ENCODE assay signal across 8 mouse cellular contexts in the genomic region with DNA sequence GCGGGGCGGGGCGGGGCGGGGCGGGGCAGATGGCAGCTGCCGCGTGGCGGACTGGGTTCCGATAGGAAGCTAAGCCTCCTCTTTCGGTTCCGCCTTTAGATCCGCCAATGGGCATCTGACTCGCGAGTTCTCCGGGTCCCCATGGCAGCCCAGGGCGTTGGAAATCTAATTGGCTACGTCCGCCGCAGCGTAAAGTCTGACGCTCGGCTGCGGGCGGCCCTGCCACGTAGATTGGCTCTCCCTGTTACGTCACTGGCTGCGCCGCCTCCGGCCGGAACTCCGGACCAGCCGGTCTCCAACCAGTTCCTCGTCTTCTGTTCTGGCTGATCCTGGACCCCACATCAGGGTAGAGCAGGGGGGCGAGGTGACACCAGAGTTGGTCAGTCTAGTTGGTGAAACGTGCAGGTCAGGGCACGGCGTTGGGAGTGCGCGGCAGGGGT. TPM values are rescaled to one million over a fixed set of nuclear protein-coding genes. Genes with fewer than 3 reads are reported as not detected.
DNase-seq lines count a peak whose midpoint lies in the region; ATAC-seq and TF ChIP-seq lines count a peak whose summit lies in the region.

Gmppb (plus strand) TSS at position 227 of the 440 bp plus-strand sequence.

- peak within 1 kb of the TSS; percentile 67 for H3K4me3 ChIP-seq in embryonic facial prominence, embryonic 13.5 days
- H3K4me3 ChIP-seq in kidney, adult 2 months (ENCODE audit: insufficient read depth, low read depth, low read length): peak within 1 kb of the TSS; percentile 89
- H3K4me3 ChIP-seq in limb, embryonic 12.5 days (replicated peaks): peak within 1 kb of the TSS; percentile 74
- H3K4me3 ChIP-seq in midbrain, embryonic 15.5 days: peak within 1 kb of the TSS; percentile 54
- peak within 1 kb of the TSS; percentile 89 for H3K4me3 ChIP-seq in spleen, adult 2 months (ENCODE audit: extremely low read depth, insufficient read depth, insufficient read length)

- peaks cover 67% of the 10 kb centered on the region for H3K36me3 ChIP-seq in embryonic facial prominence, embryonic 13.5 days
- no peaks in the 10 kb centered on the region for H3K36me3 ChIP-seq in kidney, adult 2 months (ENCODE audit: control insufficient read depth, insufficient read depth, low read length)
- H3K36me3 ChIP-seq in limb, embryonic 12.5 days: peaks cover 64% of the 10 kb centered on the region
- peaks cover 27% of the 10 kb centered on the region for H3K36me3 ChIP-seq in midbrain, embryonic 15.5 days (replicated peaks)
- H3K36me3 ChIP-seq in spleen, adult 2 months (ENCODE audit: control insufficient read depth, insufficient read depth, low read length): peaks cover 29% of the 10 kb centered on the region

- H3K4me1 ChIP-seq in embryonic facial prominence, embryonic 13.5 days: peaks cover 40% of the 10 kb centered on the region
- peaks cover 8% of the 10 kb centered on the region; the same call in 1 of the 2 replicates for H3K4me1 ChIP-seq in kidney, adult 2 months (ENCODE audit: control insufficient read depth, insufficient read depth, low read length)
- peaks cover 26% of the 10 kb centered on the region for H3K4me1 ChIP-seq in limb, embryonic 12.5 days (replicated peaks)
- peaks cover 33% of the 10 kb centered on the region for H3K4me1 ChIP-seq in midbrain, embryonic 15.5 days
- H3K4me1 ChIP-seq in spleen, adult 2 months (ENCODE audit: control insufficient read depth, insufficient read depth, insufficient read length): peaks cover 7% of the 10 kb centered on the region; the same call in 1 of the 2 replicates

- no peaks in the 10 kb centered on the region for H3K27me3 ChIP-seq in embryonic facial prominence, embryonic 13.5 days
- H3K27me3 ChIP-seq in kidney, adult 2 months (replicated peaks; ENCODE audit: control insufficient read depth, insufficient read depth, low read length): no peaks in the 10 kb centered on the region
- no peaks in the 10 kb centered on the region for H3K27me3 ChIP-seq in limb, embryonic 12.5 days
- H3K27me3 ChIP-seq in midbrain, embryonic 15.5 days (replicated peaks): no peaks in the 10 kb centered on the region
- H3K27me3 ChIP-seq in spleen, adult 2 months (ENCODE audit: control insufficient read depth, insufficient read depth, low read length): no peaks in the 10 kb centered on the region

- peak; percentile 97 for DNase-seq in 3134 (ENCODE audit: extremely low read depth, insufficient read length, low spot score)
- peak; percentile 97 to 98 for DNase-seq in adrenal gland, postnatal 36 days
- DNase-seq in heart, adult 18-20 months: peak; percentile 93 to 99
- peak; percentile 99 for DNase-seq in kidney, adult 2 months
- DNase-seq in spleen, adult 2 months (ENCODE audit: low read depth in 1 of 2, low spot score in 2 of 2): peak; percentile 95 to 96

- peak; percentile 91 for ATAC-seq in embryonic facial prominence, embryonic 13.5 days (ENCODE audit: insufficient number of reproducible peaks, insufficient read depth, low FRiP score, low TSS enrichment, low read depth)
- peak; percentile 91 for ATAC-seq in limb, embryonic 12.5 days (ENCODE audit: insufficient number of reproducible peaks, insufficient read depth, low FRiP score, low TSS enrichment, low read depth)
- peak; percentile 94 for ATAC-seq in midbrain, embryonic 15.5 days (replicated peaks)

- WGBS in embryonic facial prominence, embryonic 13.5 days: under 1% methylated on average over 38 of the region's 39 CpGs
- WGBS in kidney, adult 2 months: under 1% methylated on average over 33 of the region's 39 CpGs
- under 1% methylated on average over 37 of the region's 39 CpGs for WGBS in limb, embryonic 12.5 days
- under 1% methylated on average over 37 of the region's 39 CpGs for WGBS in midbrain, embryonic 15.5 days
- WGBS in spleen, adult 2 months: under 1% methylated on average over 36 of the region's 39 CpGs

- H3K4me2 ChIP-seq in embryonic facial prominence, embryonic 13.5 days: peak within 1 kb of the TSS; percentile 92
- peak within 1 kb of the TSS; percentile 93 for H3K4me2 ChIP-seq in limb, embryonic 12.5 days
- peak within 1 kb of the TSS; percentile 95 for H3K4me2 ChIP-seq in midbrain, embryonic 15.5 days

- H3K9me3 ChIP-seq in embryonic facial prominence, embryonic 13.5 days: no peaks in the 10 kb centered on the region
- no peaks in the 10 kb centered on the region for H3K9me3 ChIP-seq in limb, embryonic 12.5 days
- H3K9me3 ChIP-seq in midbrain, embryonic 15.5 days: no peaks in the 10 kb centered on the region

- H3K9ac ChIP-seq in embryonic facial prominence, embryonic 13.5 days: peak within 1 kb of the TSS; percentile 84
- H3K9ac ChIP-seq in limb, embryonic 12.5 days (replicated peaks): peak within 1 kb of the TSS; percentile 69
- peak within 1 kb of the TSS; percentile 54 for H3K9ac ChIP-seq in midbrain, embryonic 15.5 days

- H3K27ac ChIP-seq in embryonic facial prominence, embryonic 13.5 days: peak within 1 kb of the TSS; percentile 72
- peak within 1 kb of the TSS; percentile 69 for H3K27ac ChIP-seq in kidney, adult 2 months (ENCODE audit: insufficient read depth, low read depth, low read length)
- peak within 1 kb of the TSS; percentile 78 for H3K27ac ChIP-seq in limb, embryonic 12.5 days
- H3K27ac ChIP-seq in midbrain, embryonic 15.5 days: peak within 1 kb of the TSS; percentile 56
- peak within 1 kb of the TSS; percentile 70 for H3K27ac ChIP-seq in spleen, adult 2 months (ENCODE audit: insufficient read depth, low read length)

- no peak for TF ChIP-seq POLR2A in kidney, adult 2 months (IDR thresholded peaks at IDR 0.05; ENCODE audit: low read depth, low read length)
- TF ChIP-seq POLR2A in spleen, adult 2 months (IDR thresholded peaks at IDR 0.05; ENCODE audit: low read depth, low read length): peak; percentile 57

- TF ChIP-seq CTCF in kidney, adult 2 months (conservative IDR thresholded peaks at IDR 0.05; ENCODE audit: insufficient read depth, insufficient read length, low read depth, low read length): no peak
- TF ChIP-seq CTCF in spleen, adult 2 months (IDR thresholded peaks at IDR 0.05; ENCODE audit: extremely low read depth, insufficient read depth, insufficient read length, insufficient replicate concordance): no peak

RNA-seq across cellular contexts. Expression of gene Gmppb, which starts in this region (rescaled TPM):
- total RNA-seq in adrenal gland, postnatal 36 days (2021): 10 to 100 TPM; 27.0 to 28.5 TPM
- polyA plus RNA-seq in embryonic facial prominence, embryonic 13.5 days (2015; fragmentation: Nextera tagmentation; extraction: Ambion mirVana): 27.4 and 31.5 TPM in 2 replicates
- total RNA-seq in heart, adult 18-20 months (2021): 10 to 100 TPM; 10.5 to 10.6 TPM
- polyA plus RNA-seq in kidney, adult 2 months (2012; rRNA removed): 14.0 and 16.0 TPM in 2 replicates
- polyA plus RNA-seq in limb, embryonic 12.5 days (2016; fragmentation: Nextera tagmentation; extraction: Ambion mirVana): 22.5 and 25.5 TPM in 2 replicates
- polyA plus RNA-seq in midbrain, embryonic 15.5 days (2015; fragmentation: Nextera tagmentation; extraction: Ambion mirVana): 19.6 and 22.0 TPM in 2 replicates
- 11.6 and 13.5 TPM in 2 replicates for polyA plus RNA-seq in spleen, adult 2 months (2012; rRNA removed)

Comparison
In these comparisons a context has a peak if more than half of its experiments do, and no peak if none do; other contexts are left out.
1. Peak in every context shown above with its lines: DNase-seq, ATAC-seq, H3K4me3 ChIP-seq and H3K27ac ChIP-seq.